Mouse (Mus musculus) CD4-positive naive resting alpha-beta T cell, adult 76 days (primary cell): ENCODE data around the gene Trim10. TPM values are rescaled to one million over a fixed set of nuclear protein-coding genes. Genes with fewer than 3 reads are reported as not detected.

Experiments used
- total RNA-seq: library from RNA; stranded (reverse); gene quantifications from one replicate; pipeline ENCODE4 v1.2.4, GENCODE M21; 2023

Trim10 gene
- 2.6 TPM for total RNA-seq

GRCm38 (mm10) chr17:36869284-36869954 lies at the start of gene Trim10:
Gene Trim10 (plus strand): TSS chr17:36869574.

GRCm38 (mm10) chr17:36836874-36837647 lies 32.3 kb upstream of the Trim10 start, which contains the start of gene Trim26:
Gene Trim26 (plus strand): TSS chr17:36837134.

GRCm38 (mm10) chr17:36866719-36867527 lies 2.5 kb upstream of the Trim10 start, which contains the start of gene Trim15:
Gene Trim15 (minus strand): TSS chr17:36867210.

GRCm38 (mm10) chr17:36890073-36890903 lies 20.9 kb downstream of the Trim10 start, which contains the start of gene Trim40:
Gene Trim40 (minus strand): TSS chr17:36890123.

DNA sequence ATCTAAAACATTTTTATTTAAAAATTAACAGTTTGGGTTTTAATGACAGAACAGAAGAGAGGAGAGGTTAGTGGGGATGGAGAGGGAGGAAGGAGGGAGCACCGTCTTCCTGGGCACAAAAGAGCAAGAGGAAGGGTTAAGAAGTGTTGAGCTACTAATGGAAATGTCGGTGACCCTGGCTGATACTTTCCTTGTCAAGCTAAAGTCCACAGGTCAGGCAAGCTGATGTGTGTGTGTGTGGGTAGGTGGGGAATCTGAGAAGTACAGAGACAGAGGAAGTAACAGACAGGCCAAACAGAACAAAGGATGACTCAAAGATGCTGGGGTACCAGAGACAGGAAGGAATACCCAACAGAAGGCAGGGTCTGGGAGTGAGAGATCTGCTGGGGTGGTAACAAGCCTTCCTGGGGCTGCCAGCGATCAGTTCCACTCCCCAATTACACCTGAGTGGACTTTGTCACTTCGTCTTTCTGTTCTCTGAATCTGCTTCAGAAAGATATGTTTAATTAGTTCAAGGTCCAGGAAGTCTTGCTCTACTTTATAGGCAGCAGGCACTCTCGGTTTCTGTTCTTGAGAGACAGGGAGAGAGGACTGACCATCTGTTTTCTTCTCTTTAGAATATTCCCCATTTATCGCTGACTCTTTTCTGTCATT lies 28.3 kb downstream of the Trim10 start, which contains the start of gene Trim31:
Trim31 (plus strand) TSS at position 567 of the 654 bp plus-strand sequence.

Other genes starting within 250 kb of the Trim10 start
- gene H2-M9, start 226.9 kb upstream of the Trim10 start, total RNA-seq: not detected
- not detected for gene H2-M1, start 197.4 kb upstream of the Trim10 start, total RNA-seq
- not detected for gene H2-M10.5, start 96.7 kb upstream of the Trim10 start, total RNA-seq
- gene H2-M10.6, start 57.4 kb upstream of the Trim10 start, total RNA-seq: not detected
- gene Trim26, start 32.4 kb upstream of the Trim10 start, total RNA-seq: 125 TPM
- not detected for gene Trim15, start 2.4 kb upstream of the Trim10 start, total RNA-seq
- gene Trim40, start 20.5 kb downstream of the Trim10 start, total RNA-seq: not detected
- not detected for gene Trim31, start 28.5 kb downstream of the Trim10 start, total RNA-seq
- gene Rnf39, start 73.3 kb downstream of the Trim10 start, total RNA-seq: 1.4 TPM
- 70.8 TPM for gene Ppp1r11, start 82.2 kb downstream of the Trim10 start, total RNA-seq
- gene Znrd1, start 89.0 kb downstream of the Trim10 start, total RNA-seq: 64.3 TPM
- gene Znrd1as, start 89.0 kb downstream of the Trim10 start, total RNA-seq: 1.7 TPM
- gene 2410137M14Rik, start 111.7 kb downstream of the Trim10 start, total RNA-seq: not detected
- not detected for gene H2-M5, start 120.0 kb downstream of the Trim10 start, total RNA-seq
- gene Zfp57, start 131.6 kb downstream of the Trim10 start, total RNA-seq: not detected
- not detected for gene Mog, start 153.8 kb downstream of the Trim10 start, total RNA-seq
- 112 TPM for gene Gabbr1, start 176.4 kb downstream of the Trim10 start, total RNA-seq
- 0.21 TPM for gene Olfr90, start 218.9 kb downstream of the Trim10 start, total RNA-seq
- not detected for gene Olfr91, start 228.7 kb downstream of the Trim10 start, total RNA-seq